Mouse (Mus musculus): ENCODE measurements around the gene Gm44973. TPM values are rescaled to one million over a fixed set of nuclear protein-coding genes. Genes with fewer than 3 reads are reported as not detected.

Gm44973 gene
- polyA plus RNA-seq, 1 experiment from 2014 or later: not detected

DNA sequence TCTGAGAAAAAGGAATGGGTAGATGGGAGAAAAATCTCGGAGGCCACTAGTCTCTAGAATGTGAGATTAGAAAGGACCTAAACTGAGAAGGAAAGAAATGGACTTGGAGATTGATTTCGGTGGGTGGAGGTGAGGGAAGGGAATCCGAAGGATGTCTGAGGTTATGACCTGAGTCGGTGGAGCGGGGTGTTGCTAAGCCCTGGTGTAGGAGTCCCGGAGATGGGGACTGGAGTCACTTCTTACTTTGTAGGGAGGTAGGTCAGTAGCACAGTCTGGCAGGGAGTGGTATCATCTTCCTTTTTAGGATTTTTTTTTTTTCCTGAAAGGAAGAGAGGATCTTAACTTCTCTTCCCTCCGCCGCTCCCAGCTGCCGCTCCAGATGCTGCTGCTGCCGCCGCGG, 37.1 kb downstream of the Gm44973 start:
- no peaks in the 10 kb centered on the region for H3K79me2 ChIP-seq (ENCODE audit: inconsistent target)
- H3K27ac ChIP-seq: no peak overlapping the region
- peak overlapping the region; percentile 53; the same call in 1 of the 2 replicates for H3K4me3 ChIP-seq (ENCODE audit: inconsistent target)
- 12% methylated on average over 12 of the region's 12 CpGs for whole genome bisulfite sequencing (ENCODE audit: missing documents)
- no peaks in the 10 kb centered on the region for H3K36me3 ChIP-seq (ENCODE audit: inconsistent target)

DNA sequence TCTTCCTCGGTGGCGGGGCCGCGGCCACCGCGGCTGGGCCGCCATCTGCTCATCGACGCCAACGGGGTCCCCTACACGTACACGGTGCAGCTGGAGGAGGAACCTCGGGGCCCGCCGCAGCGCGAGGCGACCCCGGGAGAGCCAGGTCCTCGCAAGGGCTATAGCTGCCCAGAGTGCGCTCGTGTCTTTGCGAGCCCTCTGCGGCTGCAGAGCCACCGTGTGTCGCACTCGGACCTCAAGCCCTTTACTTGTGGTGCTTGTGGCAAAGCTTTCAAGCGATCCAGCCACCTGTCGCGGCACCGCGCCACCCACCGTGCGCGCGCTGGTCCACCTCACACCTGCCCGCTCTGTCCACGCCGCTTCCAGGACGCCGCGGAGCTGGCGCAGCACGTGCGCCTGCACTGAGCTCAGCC, 37.6 kb downstream of the Gm44973 start:
- Histone ChIP-seq H3K27ac (no peak overlapping the region), H3K4me3 (ENCODE audit: inconsistent target) (no peak overlapping the region), H3K36me3 (ENCODE audit: inconsistent target) (no peaks in the 10 kb centered on the region), H3K79me2 (ENCODE audit: inconsistent target) (no peaks in the 10 kb centered on the region)
- 10% methylated on average over 45 of the region's 45 CpGs for whole genome bisulfite sequencing (ENCODE audit: missing documents)

DNA sequence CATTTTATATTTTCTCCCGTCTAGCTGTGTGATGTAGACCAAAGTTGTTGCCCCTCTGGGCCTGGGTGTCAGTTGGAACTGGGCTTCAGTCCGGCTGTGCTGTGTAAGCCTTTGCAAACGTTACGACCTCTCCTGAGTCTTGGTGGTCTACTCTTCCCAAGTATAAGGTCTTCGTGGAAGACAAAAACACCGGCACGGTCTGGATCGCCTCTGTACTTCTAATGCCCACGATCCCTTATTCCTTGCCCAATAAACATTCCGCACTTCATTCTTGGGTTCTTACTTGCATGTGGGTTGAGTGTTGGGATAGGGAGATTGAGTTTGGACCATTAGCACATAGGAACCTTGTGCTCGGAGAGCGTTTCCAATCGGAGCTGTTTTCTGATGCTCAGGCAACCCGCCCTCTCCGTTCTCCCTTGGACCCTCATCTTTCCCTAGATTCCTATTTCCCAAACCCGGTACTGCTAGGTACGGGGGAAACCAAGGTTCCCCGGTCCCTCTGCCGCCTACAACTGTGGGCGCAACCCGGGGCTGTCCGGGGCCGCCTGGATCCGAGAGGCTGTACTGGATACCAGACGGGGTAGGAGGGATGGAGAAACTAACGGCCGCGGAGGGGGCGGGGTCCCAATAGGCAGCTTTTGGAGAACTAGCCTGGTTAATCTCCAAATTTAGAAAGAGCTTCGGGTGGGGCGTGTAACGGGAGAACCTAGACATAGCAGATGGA, 38.3 kb downstream of the Gm44973 start:
- Histone ChIP-seq H3K79me2 (ENCODE audit: inconsistent target) (no peaks in the 10 kb centered on the region), H3K36me3 (ENCODE audit: inconsistent target) (no peaks in the 10 kb centered on the region), H3K27ac (no peak overlapping the region), H3K4me3 (ENCODE audit: inconsistent target) (no peak overlapping the region)
- WGBS (ENCODE audit: missing documents): 23% methylated on average over 32 of the region's 32 CpGs

DNA sequence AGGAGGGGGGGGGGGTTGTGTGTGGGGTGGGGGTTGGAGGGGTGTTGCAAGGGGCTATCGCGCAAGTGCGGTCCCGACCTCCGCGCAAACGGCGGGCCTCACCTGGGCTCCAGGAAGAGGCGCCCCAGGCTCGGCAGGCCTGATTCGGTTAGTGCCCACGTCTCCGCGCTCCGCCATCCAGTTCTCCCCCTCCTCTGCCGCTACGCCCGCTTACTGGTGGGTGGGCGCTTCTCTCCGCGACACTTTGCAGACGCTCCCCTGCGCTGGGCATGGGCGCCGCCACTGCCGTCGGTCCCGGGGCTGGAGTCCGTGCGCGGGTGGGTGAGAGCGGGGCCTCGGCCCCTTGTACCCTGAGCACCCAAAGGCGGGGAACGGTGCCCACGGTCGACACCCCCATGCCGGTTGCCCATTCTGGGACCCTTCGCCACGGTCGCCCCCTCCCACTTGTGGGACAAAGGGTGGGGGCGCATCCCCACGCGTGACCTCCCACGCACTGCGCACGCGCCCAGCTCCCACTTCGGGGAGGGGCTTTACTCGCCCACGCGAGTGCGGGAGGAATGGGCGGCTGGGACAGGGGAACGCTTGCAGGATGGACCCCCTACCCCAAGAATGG, 41.5 kb downstream of the Gm44973 start:
- no peak overlapping the region for H3K27ac ChIP-seq
- WGBS (ENCODE audit: missing documents): 13% methylated on average over 51 of the region's 55 CpGs
- no peaks in the 10 kb centered on the region for H3K36me3 ChIP-seq (ENCODE audit: inconsistent target)
- no peaks in the 10 kb centered on the region for H3K79me2 ChIP-seq (ENCODE audit: inconsistent target)
- no peak overlapping the region for H3K4me3 ChIP-seq (ENCODE audit: inconsistent target)

DNA sequence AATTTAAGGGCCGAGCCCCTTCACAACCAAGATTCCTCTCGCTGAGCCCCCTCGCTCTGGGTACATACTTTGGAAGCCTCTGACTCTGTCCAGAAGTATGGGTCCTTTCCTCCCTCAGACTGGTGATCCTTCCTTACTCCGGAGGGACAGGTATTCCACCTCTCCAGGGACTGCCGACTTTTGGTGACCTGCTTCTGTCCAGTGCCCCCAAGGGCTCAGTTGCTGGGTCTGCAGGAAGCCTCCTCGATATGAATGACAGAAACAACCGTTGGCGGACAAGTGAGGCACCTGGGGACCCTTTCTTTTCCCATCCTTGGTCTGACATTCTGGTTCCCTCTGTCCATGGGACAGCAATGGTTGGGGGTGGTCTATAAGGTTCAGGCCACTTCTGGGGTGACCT, 42.1 kb downstream of the Gm44973 start:
- Histone ChIP-seq H3K27ac (peak overlapping the region; percentile 72), H3K36me3 (ENCODE audit: inconsistent target) (no peaks in the 10 kb centered on the region), H3K79me2 (ENCODE audit: inconsistent target) (no peaks in the 10 kb centered on the region), H3K4me3 (ENCODE audit: inconsistent target) (no peak overlapping the region)
- 55% methylated on average over 8 of the region's 8 CpGs for WGBS (ENCODE audit: missing documents)

DNA sequence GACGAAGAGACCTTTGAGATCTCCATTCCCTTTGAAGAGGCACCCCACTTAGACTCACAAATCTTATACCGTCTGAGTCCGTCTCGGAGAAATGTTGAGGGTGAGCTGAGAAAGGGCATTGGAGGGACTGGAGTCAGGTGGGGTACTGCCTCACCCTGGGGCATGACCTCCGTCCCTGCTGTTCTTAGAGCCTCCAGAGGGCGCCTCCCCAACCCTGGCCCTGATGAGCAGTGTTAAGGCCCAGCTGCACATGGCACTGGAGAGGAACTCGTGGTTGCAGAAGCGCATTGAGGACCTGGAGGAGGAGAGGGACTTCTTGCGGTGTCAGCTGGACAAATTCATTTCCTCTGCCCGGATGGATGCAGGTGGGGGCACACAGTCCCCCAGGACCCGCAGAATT, 42.5 kb downstream of the Gm44973 start:
- Histone ChIP-seq H3K4me3 (ENCODE audit: inconsistent target) (no peak overlapping the region), H3K36me3 (ENCODE audit: inconsistent target) (no peaks in the 10 kb centered on the region)
- 41% methylated on average over 11 of the region's 11 CpGs for WGBS (ENCODE audit: missing documents)

DNA sequence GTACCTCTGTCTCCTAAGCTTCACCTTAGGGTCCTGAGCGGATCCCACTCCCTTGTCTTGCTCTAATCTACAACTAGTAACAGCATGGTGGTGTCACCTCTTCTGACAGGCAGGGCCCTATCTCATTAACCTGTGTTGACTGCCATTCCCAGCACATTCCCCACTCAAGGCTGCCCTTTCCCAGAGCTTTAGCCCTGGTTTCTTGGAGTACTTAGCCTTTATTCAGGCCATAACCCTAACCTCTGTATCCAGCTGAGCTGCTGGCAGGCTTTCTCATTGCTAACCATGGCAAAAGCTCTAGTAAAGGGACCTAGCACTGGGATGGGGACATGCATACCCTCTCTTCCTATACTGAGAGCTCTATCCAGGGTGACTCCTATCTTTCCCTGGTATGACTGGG, 43.3 kb downstream of the Gm44973 start:
- H3K27ac ChIP-seq: peak overlapping the region; percentile 72
- peaks cover 11% of the 10 kb centered on the region for H3K79me2 ChIP-seq (ENCODE audit: inconsistent target)
- H3K36me3 ChIP-seq (ENCODE audit: inconsistent target): no peaks in the 10 kb centered on the region
- no peak overlapping the region for H3K4me3 ChIP-seq (ENCODE audit: inconsistent target)
- WGBS (ENCODE audit: missing documents): 100% methylated on average over 1 of the region's 1 CpGs

More for the DNA sequence above, 42.5 kb downstream of the Gm44973 start:
- Histone ChIP-seq H3K27ac (peak overlapping the region; percentile 72), H3K79me2 (ENCODE audit: inconsistent target) (peaks cover 3% of the 10 kb centered on the region)

DNA sequence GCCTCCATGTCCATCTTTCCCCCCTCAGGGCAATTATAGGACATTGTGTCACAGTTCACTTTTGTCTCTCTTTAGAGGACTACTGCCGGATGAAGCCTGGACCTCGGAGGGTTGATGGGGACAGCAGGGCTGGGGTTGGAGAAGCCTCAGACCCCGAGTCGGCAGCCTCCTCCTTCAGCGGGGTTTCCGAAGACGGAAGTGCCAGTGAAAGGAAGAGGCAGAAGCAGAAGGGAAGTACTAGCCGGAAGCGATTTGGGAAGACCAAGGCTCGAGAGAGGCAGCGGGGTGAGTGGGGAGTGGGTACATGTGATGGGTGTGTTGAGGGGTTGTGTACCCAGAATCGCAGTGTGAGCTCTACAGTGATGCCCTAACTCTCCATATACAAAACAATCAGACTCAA, 44.1 kb downstream of the Gm44973 start:
- Histone ChIP-seq H3K36me3 (ENCODE audit: inconsistent target) (no peaks in the 10 kb centered on the region), H3K27ac (peak overlapping the region; percentile 98; the same call in 1 of the 2 replicates), H3K79me2 (ENCODE audit: inconsistent target) (peaks cover 19% of the 10 kb centered on the region), H3K4me3 (ENCODE audit: inconsistent target) (no peak overlapping the region)
- WGBS (ENCODE audit: missing documents): 93% methylated on average over 12 of the region's 12 CpGs

DNA sequence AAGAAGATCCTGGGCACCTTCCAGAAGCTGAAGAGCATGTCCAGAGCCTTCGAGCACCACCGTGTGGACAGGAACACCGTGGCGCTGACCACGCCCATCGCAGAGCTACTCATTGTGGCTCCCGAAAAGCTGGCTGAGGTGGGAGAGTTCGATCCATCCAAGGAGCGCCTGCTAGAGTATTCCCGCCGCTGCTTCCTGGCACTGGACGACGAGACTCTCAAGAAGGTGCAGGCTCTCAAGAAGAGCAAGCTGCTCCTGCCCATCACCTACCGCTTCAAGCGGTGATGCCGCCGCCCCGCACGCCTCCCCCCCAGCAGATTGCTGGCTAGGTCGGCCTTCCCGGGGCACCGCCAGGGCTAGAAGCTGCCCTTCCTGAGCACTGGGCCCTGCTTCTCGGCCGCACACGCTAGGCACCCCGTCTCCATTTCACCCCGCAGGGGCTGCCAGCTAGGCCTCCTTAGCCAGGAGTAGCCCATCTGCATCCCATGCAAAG, 45.0 kb downstream of the Gm44973 start:
- H3K36me3 ChIP-seq (ENCODE audit: inconsistent target): no peaks in the 10 kb centered on the region
- peak overlapping the region; percentile 98 for H3K27ac ChIP-seq
- H3K79me2 ChIP-seq (ENCODE audit: inconsistent target): peaks cover 28% of the 10 kb centered on the region
- 4% methylated on average over 26 of the region's 27 CpGs for WGBS (ENCODE audit: missing documents)
- H3K4me3 ChIP-seq (ENCODE audit: inconsistent target): peak overlapping the region; percentile 72

DNA sequence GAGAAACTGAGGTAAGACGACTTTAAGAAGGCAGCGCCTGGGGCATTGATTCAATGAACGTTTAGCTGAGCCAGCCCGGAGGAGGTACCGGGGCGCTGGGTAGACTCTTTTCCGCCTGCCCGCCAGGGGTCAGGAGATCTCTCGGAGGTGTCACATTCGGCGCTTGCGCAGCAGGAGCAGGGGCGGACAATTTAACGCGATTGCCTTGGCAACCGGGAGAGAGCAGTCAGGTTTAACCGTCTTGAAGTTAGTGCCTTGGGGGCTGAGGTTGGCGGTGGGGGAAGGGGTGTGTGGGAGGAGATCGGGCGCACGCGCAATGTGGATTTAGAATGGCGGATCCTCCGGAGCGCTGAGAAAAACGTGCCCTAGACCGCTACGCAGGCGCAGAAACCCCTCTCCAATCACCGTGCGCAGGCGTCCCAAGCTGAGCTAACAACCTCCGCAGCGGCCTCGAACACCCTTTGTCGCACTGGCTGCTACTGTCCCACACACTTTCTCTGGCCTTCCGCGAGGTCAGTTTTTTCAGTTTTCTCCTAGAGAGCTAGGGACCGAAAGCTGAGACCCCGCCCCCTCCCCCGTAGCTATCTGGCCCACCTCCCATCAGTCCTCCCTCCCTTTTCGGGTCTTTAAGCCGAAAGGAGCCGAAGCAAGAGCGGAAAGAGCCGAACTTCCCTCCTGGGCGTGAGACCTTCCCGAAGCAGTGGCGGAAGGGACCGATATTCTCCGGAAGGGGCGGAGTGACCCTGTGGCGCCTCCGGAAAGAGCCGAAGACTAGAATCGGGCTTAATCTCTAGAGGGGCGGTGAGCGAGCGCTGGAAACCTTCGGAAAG, 45.9 kb downstream of the Gm44973 start:
- Histone ChIP-seq H3K27ac (peak overlapping the region; percentile 98), H3K4me3 (ENCODE audit: inconsistent target) (peak overlapping the region; percentile 72), H3K36me3 (ENCODE audit: inconsistent target) (0 out of 2 replicates have a peak, but pooled peaks cover 5% of the 10 kb centered on the region), H3K79me2 (ENCODE audit: inconsistent target) (peaks cover 36% of the 10 kb centered on the region)
- WGBS (ENCODE audit: missing documents): under 1% methylated on average over 54 of the region's 60 CpGs

DNA sequence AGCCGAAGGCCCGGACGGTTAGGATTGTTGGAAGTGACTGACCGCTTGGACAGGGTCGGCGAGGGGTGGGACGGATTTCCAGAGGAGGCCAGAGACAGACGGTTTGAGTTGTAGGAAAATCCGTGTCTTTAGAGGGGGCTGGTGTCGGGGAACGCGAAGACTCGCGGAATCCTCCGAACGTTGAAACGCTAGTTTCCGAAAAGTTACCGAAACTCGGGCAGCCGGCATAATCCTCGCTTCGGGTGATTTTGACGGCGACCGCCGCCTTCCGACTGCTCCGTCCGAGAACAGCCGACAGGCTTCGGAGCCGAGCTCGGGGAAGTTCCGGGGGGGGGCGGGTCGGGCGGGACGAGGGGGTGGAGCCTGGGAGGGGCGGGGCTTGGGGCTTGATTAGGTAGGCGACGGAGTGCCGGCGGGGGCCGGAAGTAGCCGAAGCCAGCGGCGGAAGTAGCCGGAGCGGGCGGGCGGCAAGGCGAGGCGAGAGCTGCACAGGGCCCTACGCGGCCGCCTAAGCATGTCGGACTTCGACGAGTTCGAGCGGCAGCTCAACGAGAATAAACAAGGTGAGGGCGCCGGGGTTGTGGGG, 46.6 kb downstream of the Gm44973 start, which contains the start of gene U2af2:
TSS of gene U2af2 (plus strand) at position 370 of the 586 bp plus-strand sequence.
- Histone ChIP-seq H3K4me3 (ENCODE audit: inconsistent target) (peak within 1 kb of the TSS; percentile 72), H3K36me3 (ENCODE audit: inconsistent target) (peaks cover 9% of the 10 kb centered on the region), H3K79me2 (ENCODE audit: inconsistent target) (peaks cover 44% of the 10 kb centered on the region), H3K27ac (peak within 1 kb of the TSS; percentile 98)
- under 1% methylated on average over 53 of the region's 65 CpGs for WGBS (ENCODE audit: missing documents)

DNA sequence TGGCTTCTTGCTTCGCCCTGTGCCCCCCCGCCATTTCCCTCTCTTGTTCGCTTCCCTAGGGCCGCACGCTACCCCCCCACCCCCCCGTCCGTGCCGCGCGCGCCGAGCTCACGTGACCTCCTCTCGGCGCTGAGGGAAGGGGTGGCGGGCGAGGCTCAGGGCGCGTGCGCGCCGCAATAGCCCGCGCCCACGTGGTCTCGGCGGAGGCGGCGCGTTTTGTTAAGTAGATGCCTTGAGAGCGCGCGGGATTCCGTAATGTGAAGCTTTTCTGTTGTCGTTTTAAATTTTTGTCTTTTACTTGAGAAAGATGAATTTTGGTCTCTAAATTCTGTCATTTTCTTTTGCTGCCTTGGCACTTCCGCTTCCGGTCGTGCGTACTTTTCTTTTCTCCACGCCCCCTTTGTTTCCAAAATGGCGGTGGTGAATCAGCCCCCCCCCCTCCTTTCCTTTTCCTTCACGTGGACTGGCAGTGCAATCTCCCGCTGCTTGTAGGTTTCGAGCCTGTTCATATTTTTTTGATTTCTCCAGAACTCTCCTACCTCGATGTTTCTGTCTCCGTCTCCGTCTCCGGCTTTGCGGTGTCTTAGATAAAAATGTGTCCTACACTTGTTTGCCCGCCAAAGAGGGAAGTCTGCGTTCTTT, 47.2 kb downstream of the Gm44973 start:
- Histone ChIP-seq H3K36me3 (ENCODE audit: inconsistent target) (peaks cover 15% of the 10 kb centered on the region), H3K27ac (peak overlapping the region; percentile 65), H3K79me2 (ENCODE audit: inconsistent target) (peaks cover 50% of the 10 kb centered on the region), H3K4me3 (ENCODE audit: inconsistent target) (peak overlapping the region; percentile 72)
- WGBS (ENCODE audit: missing documents): under 1% methylated on average over 50 of the region's 51 CpGs

DNA sequence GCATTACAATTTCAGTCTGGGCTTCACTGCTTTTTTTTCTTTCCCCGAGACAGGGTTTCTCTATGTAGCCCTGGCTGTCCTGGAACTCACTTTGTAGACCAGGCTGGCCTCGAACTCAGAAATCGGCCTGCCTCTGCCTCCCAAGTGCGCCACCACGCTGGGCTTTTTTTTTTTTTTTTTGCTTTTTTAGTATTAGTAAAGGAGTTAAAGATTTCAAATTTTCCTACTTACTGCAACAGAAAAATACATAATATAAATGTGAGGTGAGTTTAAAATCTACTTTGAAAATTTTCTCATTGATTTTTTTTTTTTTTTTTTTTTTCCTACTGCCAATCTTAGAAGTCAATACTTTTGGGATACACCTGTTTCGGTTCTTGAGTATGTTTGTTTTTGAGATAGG, 49.6 kb downstream of the Gm44973 start:
- WGBS (ENCODE audit: missing documents): 100% methylated on average over 2 of the region's 6 CpGs
- peaks cover 74% of the 10 kb centered on the region for H3K79me2 ChIP-seq (ENCODE audit: inconsistent target)
- H3K4me3 ChIP-seq (ENCODE audit: inconsistent target): no peak overlapping the region
- peaks cover 38% of the 10 kb centered on the region for H3K36me3 ChIP-seq (ENCODE audit: inconsistent target)
- 0 out of 2 replicates have a peak overlapping the region, but pooled peaks have one; percentile 65 for H3K27ac ChIP-seq

DNA sequence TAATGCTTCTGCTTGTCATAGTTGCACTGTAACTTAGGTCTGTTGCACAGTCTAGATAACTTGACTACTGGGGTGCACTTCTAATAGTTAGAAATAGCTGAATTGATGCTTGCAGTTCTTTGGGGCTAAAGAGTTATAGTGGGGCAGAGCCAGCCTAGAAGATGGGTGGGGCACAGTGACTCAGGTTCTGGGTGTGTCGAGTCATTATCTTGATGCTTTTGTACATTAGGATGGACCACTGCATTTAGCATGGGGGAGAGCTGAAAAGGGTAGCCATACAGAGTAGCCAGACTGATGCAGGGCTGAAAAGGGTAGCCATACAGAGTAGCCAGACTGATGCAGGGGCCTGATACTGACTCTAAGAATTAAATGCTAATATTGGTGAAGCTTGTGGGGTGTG, 58.3 kb downstream of the Gm44973 start:
- H3K4me3 ChIP-seq (ENCODE audit: inconsistent target): no peak overlapping the region
- no peak overlapping the region for H3K27ac ChIP-seq
- 83% methylated on average over 1 of the region's 1 CpGs for WGBS (ENCODE audit: missing documents)

More for the DNA sequence above, 58.3 kb downstream of the Gm44973 start:
- H3K79me2 ChIP-seq (ENCODE audit: inconsistent target): peaks cover 98% of the 10 kb centered on the region
- peaks cover 71% of the 10 kb centered on the region for H3K36me3 ChIP-seq (ENCODE audit: inconsistent target)
